Mouse (Mus musculus) G1E (cell line): ENCODE results near the gene Kcnh3. TPM values are rescaled to one million over a fixed set of nuclear protein-coding genes. Genes with fewer than 3 reads are reported as not detected.

ENCODE experiments used
- ATAC-seq: 2 replicates; pipeline ENCODE4 v1.8.0; 2016; ENCODE audit warnings: mild to moderate bottlenecking; ENCODE audit not compliant: insufficient number of reproducible peaks, poor library complexity, low FRiP score, severe bottlenecking; ENCODE audit errors: extremely low read depth
- DNase-seq: peaks from one replicate; pipeline ENCODE4 v3.0.0; 2012; ENCODE audit warnings: low spot score
- H3K27me3 ChIP-seq: 2 replicates; pipeline ENCODE4 v1.6.1; 2012; ENCODE audit warnings: mild to moderate bottlenecking, low read length, inconsistent platforms; ENCODE audit not compliant: insufficient read depth
- H3K36me3 ChIP-seq: replicated peaks from 2 replicates; pipeline ENCODE3; 2012; ENCODE audit warnings: mild to moderate bottlenecking, inconsistent platforms
- H3K4me1 ChIP-seq: 2 replicates; pipeline ENCODE4 v1.6.1; 2012; ENCODE audit warnings: low read depth, low read length, inconsistent platforms, mixed read lengths; ENCODE audit not compliant: insufficient read depth
- H3K4me3 ChIP-seq: 2 replicates; pipeline ENCODE4 v1.5.1; 2012; ENCODE audit warnings: low read depth, mild to moderate bottlenecking, inconsistent platforms, low read length, moderate library complexity, mixed read lengths
- H3K9me3 ChIP-seq: replicated peaks from 2 replicates; pipeline ENCODE4 v1.6.1; 2012; ENCODE audit warnings: inconsistent platforms
- CTCF ChIP-seq: IDR thresholded peaks from 2 replicates; pipeline ENCODE4 v1.5.1; 2012; ENCODE audit warnings: low read depth, low read length, inconsistent platforms, mixed read lengths
- GATA1 ChIP-seq: IDR thresholded peaks from 2 replicates; pipeline ENCODE4 v1.6.1; 2012; ENCODE audit warnings: borderline replicate concordance, low read length, inconsistent platforms, mixed read lengths
- GATA2 ChIP-seq: IDR thresholded peaks from 2 replicates; pipeline ENCODE4 v1.6.1; 2012; ENCODE audit warnings: low read depth, low read length, inconsistent platforms, borderline replicate concordance
- POLR2AphosphoS5 ChIP-seq: IDR thresholded peaks from 2 replicates; pipeline ENCODE4 v1.6.1; 2012; ENCODE audit warnings: low read depth, low read length, inconsistent platforms; ENCODE audit not compliant: insufficient replicate concordance
- TAL1 ChIP-seq: conservative IDR thresholded peaks from 2 replicates; pipeline ENCODE4 v1.6.1; 2012; ENCODE audit warnings: low read depth, low read length, inconsistent platforms, mixed read lengths
- polyA plus RNA-seq: library from polyadenylated mRNA; stranded (reverse); fragments of >175 nt; gene quantifications from 2 replicates; pipeline ENCODE4 v1.2.3, GENCODE M21; 2012
- total RNA-seq, 2 experiments: library from RNA; stranded (forward) in 1 of 2; stranded (reverse) in 1 of 2; fragments of 200-1000 nt in 1 of 2; fragments of >200 nt in 1 of 2; fragmentation: Nextera tagmentation in 1 of 2; gene quantifications; 2 replicates each; pipeline ENCODE4 v1.2.3; 2014 to 2017

Gene Kcnh3
- total and polyA plus RNA-seq, 3 experiments: 0.05 TPM; not detected in 2

DNA sequence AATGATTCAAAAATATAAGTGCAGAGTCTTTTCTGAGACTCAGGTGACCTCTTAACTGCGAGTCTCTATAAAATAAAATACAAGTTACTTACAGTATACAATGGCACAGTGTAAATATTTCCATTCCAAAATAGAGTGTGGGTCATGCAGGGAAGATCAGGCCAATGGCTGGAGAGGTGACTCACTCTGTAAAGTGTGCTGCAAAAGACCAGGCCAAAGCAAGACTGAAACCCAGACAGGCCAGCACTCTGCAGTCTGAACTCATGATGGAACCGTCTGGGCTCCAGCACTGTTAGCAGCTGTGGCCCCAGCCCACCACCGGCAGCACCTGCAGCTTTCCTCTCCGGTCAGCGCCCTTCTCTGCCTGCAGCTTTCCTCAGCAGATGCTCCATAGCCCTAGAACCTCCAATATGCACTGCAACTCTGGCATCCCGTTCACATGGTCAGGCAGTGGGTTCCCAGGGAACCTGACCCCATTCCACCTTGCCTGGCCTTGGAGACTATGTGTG lies 30.6 kb downstream of the Kcnh3 start:
- H3K9me3 ChIP-seq: no peaks in the 10 kb centered on the region
- H3K4me1 ChIP-seq: peaks cover 44% of the 10 kb centered on the region
- H3K27me3 ChIP-seq: no peaks in the 10 kb centered on the region
- TF ChIP-seq POLR2AphosphoS5 (no peak), CTCF (no peak)
- peaks cover 7% of the 10 kb centered on the region for H3K36me3 ChIP-seq
- ATAC-seq: no peak
- DNase-seq: no peak
- no peak overlapping the region for H3K4me3 ChIP-seq

DNA sequence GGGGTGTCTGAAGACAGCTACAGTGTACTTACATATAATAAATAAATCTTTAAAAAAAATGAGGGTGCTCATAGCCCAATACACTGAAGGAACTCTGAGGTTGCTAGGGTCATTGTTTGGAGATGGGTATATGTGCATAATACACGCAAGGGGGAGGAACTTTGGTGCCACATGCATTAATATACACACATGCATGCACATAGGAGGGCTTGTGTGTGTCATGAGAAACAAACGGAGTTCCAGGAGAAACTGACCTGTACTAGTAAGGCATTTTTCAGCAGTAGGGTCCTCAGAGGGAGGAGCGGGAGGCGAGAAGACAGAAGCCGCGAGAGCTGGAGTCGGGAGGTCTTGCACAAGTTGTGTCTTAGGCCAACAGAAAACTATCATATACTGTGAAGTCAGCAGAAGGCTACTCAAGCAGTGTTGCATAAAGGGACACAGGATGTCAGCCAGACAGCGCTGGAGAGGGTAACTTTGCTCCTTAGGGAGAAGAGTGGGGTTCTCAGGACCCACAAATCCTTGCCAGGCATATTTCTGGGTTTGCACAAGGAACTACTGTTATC lies 34.6 kb downstream of the Kcnh3 start:
- H3K4me3 ChIP-seq: peak overlapping the region; percentile 49; the same call in 1 of the 2 replicates
- H3K27me3 ChIP-seq: no peaks in the 10 kb centered on the region
- ATAC-seq (no peak), DNase-seq (no peak)
- TF ChIP-seq GATA1 (no peak), TAL1 (no peak), CTCF (no peak)
- peaks cover 4% of the 10 kb centered on the region for H3K36me3 ChIP-seq
- H3K9me3 ChIP-seq: no peaks in the 10 kb centered on the region
- peaks cover 20% of the 10 kb centered on the region for H3K4me1 ChIP-seq

DNA sequence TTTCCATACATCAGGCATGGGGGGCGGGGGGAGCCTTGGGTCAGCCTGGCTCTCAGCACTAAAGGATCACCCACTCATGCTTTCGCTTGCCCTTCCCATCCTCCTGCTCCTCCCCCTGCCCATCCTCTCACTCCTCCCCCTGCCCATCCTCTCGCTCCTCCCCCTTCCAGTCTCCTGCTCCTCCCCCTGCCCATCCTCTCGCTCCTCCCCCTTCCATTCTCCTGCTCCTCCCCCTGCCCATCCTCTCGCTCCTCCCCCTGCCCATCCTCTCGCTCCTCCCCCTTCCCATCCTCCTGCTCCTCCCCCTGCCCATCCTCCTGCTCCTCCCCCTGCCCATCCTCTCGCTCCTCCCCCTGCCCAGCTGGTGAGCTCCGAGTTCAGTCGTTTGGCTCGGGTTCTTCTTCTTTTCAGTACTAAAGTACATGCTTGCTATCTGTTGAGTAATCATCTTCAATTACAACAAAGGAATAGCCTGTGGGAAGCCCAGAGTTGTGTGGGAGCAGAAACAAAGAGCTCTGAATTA lies 35.1 kb downstream of the Kcnh3 start:
- H3K4me3 ChIP-seq: peak overlapping the region; percentile 49; the same call in 1 of the 2 replicates
- peaks cover 4% of the 10 kb centered on the region for H3K36me3 ChIP-seq
- peak; percentile 54 for DNase-seq
- peak; percentile 84 for ATAC-seq
- H3K27me3 ChIP-seq: no peaks in the 10 kb centered on the region
- peaks cover 17% of the 10 kb centered on the region for H3K4me1 ChIP-seq
- no peak for TF ChIP-seq POLR2AphosphoS5
- TF ChIP-seq GATA2: no peak
- no peak for TF ChIP-seq GATA1
- TF ChIP-seq CTCF: no peak
- TF ChIP-seq TAL1: no peak
- no peaks in the 10 kb centered on the region for H3K9me3 ChIP-seq

DNA sequence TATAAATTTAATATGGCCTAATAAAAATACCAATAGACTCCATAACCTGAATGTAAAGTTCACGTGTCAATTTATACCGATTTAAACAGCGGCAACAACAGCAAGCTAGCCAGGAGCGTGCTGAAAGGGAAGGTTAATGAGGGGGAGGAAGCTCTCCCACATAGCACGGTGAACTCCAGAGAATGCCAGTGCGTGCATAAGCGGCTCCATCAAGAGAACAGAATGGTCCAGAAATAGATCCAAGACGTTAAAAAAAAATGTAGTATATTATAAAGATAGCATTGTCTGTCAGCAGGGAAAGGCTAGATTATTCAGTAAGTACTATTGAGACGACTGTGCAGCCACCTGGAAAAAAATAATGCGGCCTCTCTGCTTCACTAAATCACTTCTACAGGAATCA lies 38.0 kb downstream of the Kcnh3 start:
- Histone ChIP-seq H3K4me3 (no peak overlapping the region), H3K4me1 (peaks cover 23% of the 10 kb centered on the region), H3K36me3 (no peaks in the 10 kb centered on the region), H3K9me3 (no peaks in the 10 kb centered on the region), H3K27me3 (no peaks in the 10 kb centered on the region)
- no peak for DNase-seq
- TF ChIP-seq TAL1 (no peak), CTCF (no peak), GATA1 (no peak), POLR2AphosphoS5 (no peak), GATA2 (no peak)
- no peak for ATAC-seq

DNA sequence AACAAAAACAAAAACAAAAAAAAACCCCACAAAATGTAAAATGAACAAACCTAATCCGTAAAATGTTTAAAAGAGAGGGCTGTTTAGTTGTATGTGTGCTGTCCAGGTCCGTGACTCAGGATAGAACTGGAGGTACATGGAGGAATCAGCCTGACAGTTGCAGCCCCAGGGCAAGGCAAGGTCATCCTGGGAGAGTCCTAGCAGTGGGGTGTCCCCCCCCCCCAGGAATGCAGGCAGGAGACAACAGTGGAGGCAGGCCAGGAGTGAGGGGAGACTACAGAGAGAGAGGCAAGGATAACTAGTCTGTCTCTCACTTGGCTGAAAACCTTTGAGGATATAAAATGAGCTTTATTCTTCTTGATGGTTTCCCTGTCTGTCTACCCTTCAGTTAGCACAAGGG lies 39.7 kb downstream of the Kcnh3 start:
- Histone ChIP-seq H3K9me3 (no peaks in the 10 kb centered on the region), H3K36me3 (no peaks in the 10 kb centered on the region), H3K27me3 (peaks cover 3% of the 10 kb centered on the region; the same call in 1 of the 2 replicates), H3K4me3 (no peak overlapping the region), H3K4me1 (peaks cover 19% of the 10 kb centered on the region)
- ATAC-seq: no peak
- DNase-seq: no peak
- TF ChIP-seq POLR2AphosphoS5 (no peak), GATA2 (no peak), TAL1 (no peak), GATA1 (no peak), CTCF (no peak)

DNA sequence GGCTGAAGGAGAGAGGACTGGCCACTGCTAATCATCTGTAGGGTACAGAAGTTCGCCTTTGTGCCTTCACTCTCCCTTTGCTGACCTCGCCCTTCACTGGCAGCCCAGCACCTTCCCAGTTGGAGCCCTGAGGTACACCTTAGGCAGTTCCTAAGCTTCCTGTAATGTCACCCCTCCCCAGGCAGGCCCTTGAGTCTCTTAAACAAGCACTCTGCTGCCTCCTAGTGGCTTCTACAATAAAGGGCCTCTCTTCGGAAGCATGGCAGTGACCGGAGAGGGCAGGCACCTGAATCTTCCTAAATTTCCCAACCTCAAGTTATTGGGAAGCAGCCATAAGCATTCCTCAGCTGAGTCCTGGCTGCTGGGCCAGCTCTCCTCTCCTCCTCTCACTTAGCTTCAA lies 41.0 kb downstream of the Kcnh3 start:
- TF ChIP-seq CTCF: peak; percentile 48
- no peak for TF ChIP-seq GATA2
- Histone ChIP-seq H3K36me3 (no peaks in the 10 kb centered on the region), H3K4me3 (no peak overlapping the region), H3K4me1 (peaks cover 8% of the 10 kb centered on the region), H3K9me3 (no peaks in the 10 kb centered on the region), H3K27me3 (peaks cover 7% of the 10 kb centered on the region; the same call in 1 of the 2 replicates)
- peak; percentile 47 for DNase-seq
- 0 out of 2 replicates have a peak, but pooled peaks have one; percentile 22 for ATAC-seq

DNA sequence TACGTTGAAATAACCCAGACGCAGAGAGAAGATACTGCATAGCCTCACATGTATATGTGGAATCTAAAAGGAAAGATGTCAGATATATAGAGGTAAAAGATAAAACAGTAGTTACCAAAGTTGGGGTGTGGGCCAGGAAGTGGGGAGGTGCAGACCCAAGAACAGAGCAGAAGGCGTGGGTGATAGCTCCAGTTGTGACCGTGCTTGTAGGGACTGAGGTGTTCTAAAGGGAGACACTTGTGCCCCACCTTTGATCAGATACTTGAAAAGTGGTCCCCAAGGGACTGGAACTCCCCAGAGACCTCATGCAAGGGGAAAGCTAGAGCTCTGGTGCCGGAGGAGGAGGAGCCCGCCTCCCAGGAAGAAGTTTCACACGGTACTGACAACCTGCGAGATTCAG lies 51.4 kb downstream of the Kcnh3 start:
- DNase-seq (no peak), ATAC-seq (no peak)
- H3K9me3 ChIP-seq: no peaks in the 10 kb centered on the region
- TF ChIP-seq TAL1: no peak
- no peak for TF ChIP-seq GATA1
- TF ChIP-seq GATA2: no peak
- TF ChIP-seq POLR2AphosphoS5: no peak
- TF ChIP-seq CTCF: no peak
- peaks cover 18% of the 10 kb centered on the region for H3K27me3 ChIP-seq
- H3K4me3 ChIP-seq: no peak overlapping the region
- no peaks in the 10 kb centered on the region for H3K4me1 ChIP-seq
- H3K36me3 ChIP-seq: no peaks in the 10 kb centered on the region
